Mouse (Mus musculus): ENCODE measurements around the gene Olfr224.
"Not testable (repeated sequence)": the region's sequence is repeated elsewhere in the genome, so short reads cannot be mapped to it uniquely, and the experiment has no call there.

Olfr224 gene

GRCm38 (mm10) chr11:58570405-58570804 lies at the start of gene Olfr224:
Gene Olfr224, minus strand, starts transcription at chr11:58570553.
- no peak for DNase-seq (ENCODE audit: low read depth)

- no peak for DNase-seq (ENCODE audit: low read depth)
These were observed 48.4 kb upstream of the Olfr224 start for GRCm38 (mm10) chr11:58618793-58619192.

GRCm38 (mm10) chr11:58618369-58618768 lies 48.0 kb upstream of the Olfr224 start:
- DNase-seq (ENCODE audit: low read depth): no peak

GRCm38 (mm10) chr11:58615975-58616374 lies 45.6 kb upstream of the Olfr224 start, which contains the start of gene 2210407C18Rik:
Gene 2210407C18Rik, minus strand, starts transcription at chr11:58616075.
- no peak for DNase-seq (ENCODE audit: low read depth)

GRCm38 (mm10) chr11:58614526-58614925 lies 44.2 kb upstream of the Olfr224 start:
- no peak for DNase-seq (ENCODE audit: low read depth)

GRCm38 (mm10) chr11:58613359-58613758 lies 43.0 kb upstream of the Olfr224 start:
- DNase-seq (ENCODE audit: low read depth): no peak

GRCm38 (mm10) chr11:58607030-58607429 lies 36.7 kb upstream of the Olfr224 start:
- DNase-seq (ENCODE audit: low read depth): no peak

- DNase-seq (ENCODE audit: low read depth): no peak
These were observed 36.0 kb upstream of the Olfr224 start for GRCm38 (mm10) chr11:58606177-58606919.

- no peak for DNase-seq (ENCODE audit: low read depth)
These were observed 34.9 kb upstream of the Olfr224 start for GRCm38 (mm10) chr11:58605228-58605627.

- DNase-seq (ENCODE audit: low read depth): no peak
These were observed 34.3 kb upstream of the Olfr224 start for GRCm38 (mm10) chr11:58604688-58605087.

GRCm38 (mm10) chr11:58602800-58603560 lies 32.6 kb upstream of the Olfr224 start:
- no peak for DNase-seq (ENCODE audit: low read depth)

GRCm38 (mm10) chr11:58602062-58602461 lies 31.7 kb upstream of the Olfr224 start:
- no peak for DNase-seq (ENCODE audit: low read depth)

- no peak for DNase-seq (ENCODE audit: low read depth)
These were observed 27.5 kb upstream of the Olfr224 start for GRCm38 (mm10) chr11:58597837-58598236.

GRCm38 (mm10) chr11:58594814-58595213 lies 24.5 kb upstream of the Olfr224 start, which contains the start of gene Olfr324:
Gene Olfr324, plus strand, starts transcription at chr11:58595114.
- DNase-seq (ENCODE audit: low read depth): no peak

- DNase-seq (ENCODE audit: low read depth): no peak
These were observed 18.4 kb upstream of the Olfr224 start for GRCm38 (mm10) chr11:58588620-58589250.

- DNase-seq (ENCODE audit: low read depth): peak; percentile 52
These were observed 17.6 kb upstream of the Olfr224 start for GRCm38 (mm10) chr11:58587898-58588348.

GRCm38 (mm10) chr11:58578636-58579035 lies 8.3 kb upstream of the Olfr224 start:
- no peak for DNase-seq (ENCODE audit: low read depth)

- DNase-seq (ENCODE audit: low read depth): no peak
These were observed 7.1 kb upstream of the Olfr224 start, which contains the start of gene Olfr325 for GRCm38 (mm10) chr11:58577430-58577829. Gene Olfr325, plus strand, starts transcription at chr11:58577730.

- DNase-seq (ENCODE audit: low read depth): no peak
These were observed 14.8 kb downstream of the Olfr224 start, which contains the start of gene Olfr328 for GRCm38 (mm10) chr11:58555536-58555935. Gene Olfr328, minus strand, starts transcription at chr11:58555636.

GRCm38 (mm10) chr11:58546322-58546721 lies 24.0 kb downstream of the Olfr224 start, which contains the start of gene Olfr329-ps:
Gene Olfr329-ps, minus strand, starts transcription at chr11:58546422.
- DNase-seq (ENCODE audit: low read depth): no peak

GRCm38 (mm10) chr11:58534736-58535135 lies 35.6 kb downstream of the Olfr224 start, which contains the start of gene Olfr330:
Gene Olfr330, minus strand, starts transcription at chr11:58534836.
- DNase-seq (ENCODE audit: low read depth): not testable (repeated sequence)

- DNase-seq (ENCODE audit: low read depth): not testable (repeated sequence)
These were observed 50.6 kb downstream of the Olfr224 start for GRCm38 (mm10) chr11:58519756-58520155.
